Mouse (Mus musculus) kidney, adult 10 weeks (tissue): ENCODE measurements around the gene Nt5c2. TPM values are rescaled to one million over a fixed set of nuclear protein-coding genes. Genes with fewer than 3 reads are reported as not detected.

ENCODE experiments used
- polyA plus RNA-seq: library from polyadenylated mRNA; stranded (reverse); fragments of 350-450 nt; fragmentation: Illumina TruSeq; extraction: RNeasy Lipid Tissue Mini Kit (QIAGEN cat#74804); gene quantifications from one replicate; pipeline ENCODE4 v1.2.3, GENCODE M21; 2014; ENCODE audit warnings: low read depth, low replicate concordance

Nt5c2 gene
- polyA plus RNA-seq, result 166 TPM

DNA sequence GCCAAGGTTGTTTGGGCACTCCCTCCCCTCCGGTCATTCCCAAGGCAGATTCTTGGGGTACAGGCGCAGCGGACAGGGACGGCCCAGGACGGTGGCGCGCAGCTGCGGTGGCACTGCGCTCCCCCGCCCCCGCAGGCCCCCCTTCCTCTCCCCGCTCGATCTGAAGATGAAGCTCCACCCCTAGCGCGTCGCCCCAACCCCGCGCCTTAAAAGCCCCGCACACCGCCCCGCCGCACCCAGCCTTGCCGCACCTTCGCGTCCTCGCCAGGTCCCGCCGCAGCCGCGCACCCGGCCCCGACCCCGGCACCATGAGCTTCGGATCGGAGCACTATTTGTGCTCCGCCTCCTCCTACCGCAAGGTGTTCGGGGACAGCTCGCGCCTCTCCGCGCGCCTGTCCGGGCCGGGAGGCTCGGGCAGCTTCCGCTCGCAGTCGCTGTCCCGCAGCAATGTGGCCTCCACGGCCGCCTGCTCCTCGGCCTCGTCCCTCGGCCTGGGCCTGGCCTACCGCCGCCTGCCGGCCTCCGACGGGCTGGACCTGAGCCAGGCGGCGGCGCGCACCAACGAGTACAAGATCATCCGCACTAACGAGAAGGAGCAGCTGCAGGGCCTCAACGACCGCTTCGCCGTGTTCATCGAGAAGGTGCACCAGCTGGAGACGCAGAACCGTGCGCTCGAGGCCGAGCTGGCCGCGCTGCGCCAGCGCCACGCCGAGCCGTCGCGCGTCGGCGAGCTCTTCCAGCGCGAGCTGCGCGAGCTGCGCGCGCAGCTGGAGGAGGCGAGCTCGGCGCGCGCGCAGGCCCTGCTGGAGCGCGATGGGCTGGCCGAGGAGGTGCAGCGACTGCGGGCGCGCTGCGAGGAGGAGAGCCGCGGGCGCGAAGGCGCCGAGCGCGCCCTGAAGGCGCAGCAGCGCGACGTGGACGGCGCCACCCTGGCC, at the start of gene Nt5c2, which contains the start of gene Ina:
Nt5c2 (minus strand) TSS at position 707 of the 935 bp plus-strand sequence.
Ina (plus strand) TSS at position 252 of the 935 bp plus-strand sequence.

DNA sequence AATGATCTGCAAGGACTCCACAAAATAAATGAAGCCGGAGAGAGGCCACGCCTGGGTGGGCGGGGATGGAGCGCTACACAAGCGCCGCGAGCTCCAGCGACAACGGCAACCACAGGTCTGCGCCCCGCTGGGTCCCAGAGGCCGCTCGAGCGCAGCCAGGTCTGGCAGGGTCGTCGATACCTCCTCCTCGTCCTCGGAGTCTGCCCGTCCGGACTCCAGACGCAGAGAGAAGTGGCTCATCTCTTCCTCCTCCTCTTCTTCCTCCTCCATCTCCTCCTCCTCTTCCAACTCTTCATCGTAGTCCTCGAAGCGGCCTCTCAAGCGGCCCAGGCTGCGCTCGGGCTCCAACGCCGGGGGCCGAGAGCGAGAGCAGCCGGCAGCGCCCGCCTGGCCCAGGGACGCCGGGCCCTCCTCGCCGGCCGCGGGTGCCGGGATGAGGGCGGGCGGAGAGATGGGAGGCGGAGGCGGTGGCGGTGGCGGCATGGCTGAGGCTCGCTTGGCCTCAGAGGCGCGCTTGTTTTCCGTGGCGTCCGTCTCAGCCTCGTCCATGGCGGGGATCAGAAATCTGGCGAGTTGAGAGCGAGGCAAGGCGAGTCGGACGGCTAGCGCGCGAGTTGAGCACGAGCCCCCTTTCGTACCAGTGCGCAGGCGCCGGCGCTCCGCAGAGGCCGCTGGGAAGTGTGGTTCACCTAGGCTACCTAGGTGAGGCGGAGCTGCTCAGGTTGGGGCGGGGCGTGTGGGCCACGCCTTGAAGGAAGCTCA, 35.5 kb upstream of the Nt5c2 start, which contains the start of gene Pcgf6:
Pcgf6 (minus strand) TSS at position 636 of the 762 bp plus-strand sequence.

Other genes with a start within 250 kb of the Nt5c2 start
- not detected for gene Ina, start 455 bp downstream of the Nt5c2 start, polyA plus RNA-seq
- gene Pcgf6, start 35.8 kb upstream of the Nt5c2 start, polyA plus RNA-seq, result 22.5 TPM
- 6.5 TPM for gene Taf5, start 52.6 kb upstream of the Nt5c2 start, polyA plus RNA-seq
- gene Usmg5, start 75.5 kb upstream of the Nt5c2 start, polyA plus RNA-seq, result 3,472 TPM
- 2.5 TPM for gene Pdcd11, start 75.6 kb upstream of the Nt5c2 start, polyA plus RNA-seq
- 0.44 TPM for gene Calhm2, start 123.1 kb upstream of the Nt5c2 start, polyA plus RNA-seq
- not detected for gene Calhm1, start 129.1 kb upstream of the Nt5c2 start, polyA plus RNA-seq
- gene Calhm3, start 142.6 kb upstream of the Nt5c2 start, polyA plus RNA-seq, result not detected
- gene Neurl1a, start 163.7 kb upstream of the Nt5c2 start, polyA plus RNA-seq, result not detected